Mouse (Mus musculus): Measurements from ENCODE around the gene Obsl1. TPM values are rescaled to one million over a fixed set of nuclear protein-coding genes. Genes with fewer than 3 reads are reported as not detected.
A peak's percentile ranks its signal among the peaks of the same experiment; 100 is the strongest.

The Obsl1 gene
- polyA plus RNA-seq (2015; fragmentation: Nextera tagmentation; extraction: Ambion mirVana) = 28.1 and 34.9 TPM in 2 replicates

DNA sequence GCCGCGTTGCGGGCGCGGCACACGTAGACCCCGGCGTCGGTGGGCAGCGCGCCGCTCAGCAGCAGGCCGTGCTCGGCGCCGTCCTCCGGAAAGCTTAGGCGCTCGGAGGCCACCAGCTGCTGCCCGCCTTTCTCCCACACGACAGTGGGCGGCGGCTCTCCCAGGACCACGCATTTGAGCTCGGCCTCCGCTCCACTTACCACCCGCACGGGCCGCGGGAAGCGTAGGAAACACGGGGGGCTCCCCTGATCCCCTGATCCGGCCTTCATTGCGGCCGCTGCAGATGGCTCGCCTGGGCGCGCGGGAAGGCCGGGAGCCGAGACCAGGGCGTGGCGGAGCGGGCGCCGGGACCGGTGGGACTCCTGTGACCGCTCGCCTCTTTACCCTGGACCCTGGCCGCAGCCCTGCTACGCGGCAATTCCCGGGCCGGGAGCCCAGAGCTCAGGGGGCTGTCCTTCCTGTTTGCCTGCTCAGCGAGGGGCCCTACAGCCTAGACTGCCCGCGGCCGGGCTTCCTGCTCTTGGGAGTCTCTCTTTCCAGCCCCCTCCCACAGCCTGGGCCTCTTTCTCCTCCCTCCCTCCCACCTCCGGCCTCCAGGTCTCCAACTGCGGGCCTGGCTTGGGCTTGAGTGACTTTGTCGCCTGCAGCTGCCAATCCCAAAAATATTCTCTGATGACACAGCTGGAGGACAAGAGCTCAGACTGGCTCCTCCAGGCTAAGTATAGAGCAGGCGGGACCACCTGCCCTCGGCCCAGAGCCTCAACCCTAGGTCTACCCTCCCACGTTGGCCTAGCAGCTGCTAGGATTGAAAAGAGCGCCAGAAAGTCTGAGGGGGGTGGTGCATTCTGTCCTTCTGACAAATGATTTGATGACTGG, at the start of gene Obsl1:
Obsl1 (minus strand) TSS at position 497 of the 876 bp plus-strand sequence.
- WGBS = under 1% methylated on average over 53 of the region's 65 CpGs
- H3K9ac ChIP-seq = peak within 1 kb of the TSS; percentile 90

DNA sequence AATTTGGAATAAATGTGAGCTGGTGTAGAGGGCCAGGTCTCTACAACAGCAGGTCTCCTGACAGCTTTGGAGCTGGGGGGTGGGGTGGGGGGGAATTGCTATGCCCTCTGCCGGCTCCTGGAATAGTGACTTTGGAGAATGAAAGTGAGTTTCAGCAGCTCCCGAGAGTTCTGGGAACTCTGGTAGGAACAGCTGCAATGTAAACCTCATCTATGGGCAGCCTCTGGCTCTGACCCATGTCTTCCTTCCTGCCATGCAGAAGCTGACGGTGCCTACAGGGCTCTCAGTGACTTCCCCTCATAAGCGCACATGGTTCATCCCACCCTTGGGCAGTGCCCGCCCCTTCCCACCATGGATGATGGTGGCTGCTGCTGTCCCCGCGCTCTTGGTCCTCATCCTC, 49.4 kb upstream of the Obsl1 start:
- ATAC-seq (ENCODE audit: low FRiP score, low read depth) = no peak
- H3K9me3 ChIP-seq = no peaks in the 10 kb centered on the region
- H3K4me2 ChIP-seq = no peak overlapping the region
- no peak overlapping the region for H3K4me3 ChIP-seq
- H3K36me3 ChIP-seq = peaks cover 60% of the 10 kb centered on the region
- H3K27me3 ChIP-seq = no peaks in the 10 kb centered on the region
- H3K4me1 ChIP-seq (replicated peaks) = peaks cover 10% of the 10 kb centered on the region; the same call in 1 of the 2 replicates
- no peak overlapping the region for H3K27ac ChIP-seq (replicated peaks)
- no peak overlapping the region for H3K9ac ChIP-seq
- WGBS = 91% methylated on average over 7 of the region's 7 CpGs

More for the DNA sequence above, at the start of gene Obsl1:
- peaks cover 9% of the 10 kb centered on the region for H3K36me3 ChIP-seq
- H3K27ac ChIP-seq (replicated peaks) = peak within 1 kb of the TSS; percentile 94
- peaks cover 17% of the 10 kb centered on the region; the same call in 1 of the 2 replicates for H3K27me3 ChIP-seq
- H3K4me2 ChIP-seq = peak within 1 kb of the TSS; percentile 89
- peak within 1 kb of the TSS; percentile 65 for H3K4me3 ChIP-seq
- peak; percentile 79 for ATAC-seq (ENCODE audit: low FRiP score, low read depth)
- peaks cover 35% of the 10 kb centered on the region for H3K4me1 ChIP-seq (replicated peaks)
- H3K9me3 ChIP-seq = no peaks in the 10 kb centered on the region

DNA sequence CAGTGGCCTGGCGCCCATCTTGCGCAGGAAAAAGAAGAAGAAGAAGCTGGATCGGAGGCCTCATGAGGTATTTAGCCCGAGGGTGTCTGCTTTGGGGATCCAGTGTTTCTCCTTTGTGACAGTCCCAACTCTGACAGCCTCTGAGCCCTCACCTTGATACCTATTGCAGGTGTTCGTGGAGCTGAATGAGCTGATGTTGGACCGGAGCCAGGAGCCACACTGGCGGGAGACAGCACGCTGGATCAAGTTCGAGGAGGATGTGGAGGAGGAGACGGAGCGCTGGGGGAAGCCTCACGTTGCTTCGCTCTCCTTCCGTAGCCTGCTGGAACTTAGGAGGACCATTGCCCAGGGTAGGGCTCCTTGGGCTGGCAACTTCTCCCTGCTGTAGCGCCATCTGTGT, 44.3 kb upstream of the Obsl1 start:
- Histone ChIP-seq H3K4me1 (replicated peaks) (peaks cover 18% of the 10 kb centered on the region), H3K36me3 (peaks cover 62% of the 10 kb centered on the region), H3K4me2 (no peak overlapping the region), H3K27ac (replicated peaks) (no peak overlapping the region), H3K9me3 (no peaks in the 10 kb centered on the region), H3K9ac (no peak overlapping the region), H3K27me3 (no peaks in the 10 kb centered on the region), H3K4me3 (no peak overlapping the region)
- no peak for ATAC-seq (ENCODE audit: low FRiP score, low read depth)
- WGBS = 89% methylated on average over 14 of the region's 15 CpGs

- ATAC-seq (ENCODE audit: low FRiP score, low read depth) = no peak
- H3K9me3 ChIP-seq = no peaks in the 10 kb centered on the region
- no peak overlapping the region for H3K9ac ChIP-seq
- peaks cover 21% of the 10 kb centered on the region for H3K4me1 ChIP-seq (replicated peaks)
- H3K27me3 ChIP-seq = no peaks in the 10 kb centered on the region
- H3K27ac ChIP-seq (replicated peaks) = no peak overlapping the region
- WGBS = 87% methylated on average over 17 of the region's 17 CpGs
- H3K36me3 ChIP-seq = peaks cover 53% of the 10 kb centered on the region
- no peak overlapping the region for H3K4me3 ChIP-seq
- H3K4me2 ChIP-seq = no peak overlapping the region
Observed at GRCm38 (mm10) chr1:75549289-75550279, 43.3 kb upstream of the Obsl1 start.

DNA sequence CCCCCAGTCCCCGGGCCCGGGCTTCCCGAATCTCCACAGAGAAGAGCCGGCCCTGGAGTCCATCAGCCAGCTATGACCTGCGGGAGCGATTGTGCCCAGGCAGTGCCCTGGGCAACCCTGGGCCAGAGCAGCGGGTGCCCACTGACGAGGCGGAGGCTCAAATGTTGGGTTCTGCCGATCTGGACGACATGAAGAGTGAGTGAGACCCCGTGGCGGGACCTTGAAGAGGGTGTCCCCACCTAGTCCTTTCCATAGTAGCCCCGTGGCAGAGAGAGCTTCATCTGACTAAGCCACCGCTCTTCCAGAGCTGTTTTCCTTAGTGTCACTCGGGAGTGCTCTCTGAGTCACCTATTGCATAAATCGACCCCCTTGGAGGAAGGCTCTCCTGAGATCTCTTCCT, 42.6 kb upstream of the Obsl1 start:
- Histone ChIP-seq H3K4me2 (no peak overlapping the region), H3K36me3 (peaks cover 48% of the 10 kb centered on the region), H3K4me3 (no peak overlapping the region), H3K9me3 (no peaks in the 10 kb centered on the region), H3K27ac (replicated peaks) (no peak overlapping the region), H3K4me1 (replicated peaks) (peaks cover 21% of the 10 kb centered on the region), H3K9ac (no peak overlapping the region), H3K27me3 (no peaks in the 10 kb centered on the region)
- WGBS = 93% methylated on average over 17 of the region's 17 CpGs
- no peak for ATAC-seq (ENCODE audit: low FRiP score, low read depth)

DNA sequence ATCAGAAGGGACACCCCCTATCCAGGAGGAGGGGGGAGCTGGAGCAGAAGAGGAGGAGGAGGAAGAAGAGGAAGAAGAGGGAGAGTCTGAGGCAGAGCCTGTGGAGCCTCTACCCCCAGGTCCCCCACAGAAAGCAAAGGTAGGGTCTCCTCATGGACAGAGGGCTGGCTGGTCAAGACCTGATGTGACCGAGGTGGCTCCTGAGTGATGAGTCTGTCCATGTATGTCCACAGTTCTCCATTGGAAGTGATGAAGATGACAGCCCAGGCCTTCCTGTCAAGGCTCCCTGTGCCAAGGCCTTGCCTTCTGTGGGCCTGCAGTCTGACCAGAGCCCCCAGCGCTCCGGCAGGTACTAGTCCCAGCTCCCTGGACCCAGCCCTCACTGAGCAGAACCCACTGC, 41.8 kb upstream of the Obsl1 start:
- no peak for ATAC-seq (ENCODE audit: low FRiP score, low read depth)
- no peak overlapping the region for H3K4me2 ChIP-seq

DNA sequence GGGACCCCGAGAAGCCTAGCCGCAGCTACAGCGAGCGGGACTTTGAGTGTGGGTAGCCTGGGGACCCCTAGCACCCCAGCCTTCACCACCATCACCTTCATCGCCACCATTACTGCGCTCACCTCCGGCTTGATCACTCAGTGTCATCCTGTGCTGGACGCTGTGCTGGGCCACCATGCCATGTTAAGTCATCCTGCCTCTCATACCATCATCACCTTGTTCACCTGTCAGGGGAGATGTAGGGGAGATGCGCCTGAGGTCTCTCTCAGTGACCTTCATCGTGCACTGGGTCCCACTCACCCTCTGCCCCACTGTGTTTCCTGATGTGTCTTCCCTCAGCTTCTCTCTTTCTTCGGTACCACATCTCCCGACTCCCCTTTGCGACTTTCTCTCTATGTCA, 41.1 kb upstream of the Obsl1 start:
- Histone ChIP-seq H3K4me2 (peak overlapping the region; percentile 76), H3K9me3 (no peaks in the 10 kb centered on the region), H3K27me3 (no peaks in the 10 kb centered on the region), H3K4me3 (peak overlapping the region; percentile 78), H3K4me1 (replicated peaks) (peaks cover 21% of the 10 kb centered on the region), H3K27ac (replicated peaks) (no peak overlapping the region), H3K9ac (no peak overlapping the region), H3K36me3 (peaks cover 33% of the 10 kb centered on the region; the same call in 1 of the 2 replicates)
- 98% methylated on average over 13 of the region's 13 CpGs for WGBS
- ATAC-seq (ENCODE audit: low FRiP score, low read depth) = 0 out of 2 replicates have a peak, but pooled peaks have one; percentile 1

More for the DNA sequence above, 41.8 kb upstream of the Obsl1 start:
- H3K27me3 ChIP-seq = no peaks in the 10 kb centered on the region
- peaks cover 21% of the 10 kb centered on the region for H3K4me1 ChIP-seq (replicated peaks)
- H3K4me3 ChIP-seq = no peak overlapping the region
- peaks cover 40% of the 10 kb centered on the region for H3K36me3 ChIP-seq
- H3K9me3 ChIP-seq = no peaks in the 10 kb centered on the region
- 94% methylated on average over 3 of the region's 3 CpGs for WGBS
- H3K9ac ChIP-seq = no peak overlapping the region
- H3K27ac ChIP-seq (replicated peaks) = no peak overlapping the region

DNA sequence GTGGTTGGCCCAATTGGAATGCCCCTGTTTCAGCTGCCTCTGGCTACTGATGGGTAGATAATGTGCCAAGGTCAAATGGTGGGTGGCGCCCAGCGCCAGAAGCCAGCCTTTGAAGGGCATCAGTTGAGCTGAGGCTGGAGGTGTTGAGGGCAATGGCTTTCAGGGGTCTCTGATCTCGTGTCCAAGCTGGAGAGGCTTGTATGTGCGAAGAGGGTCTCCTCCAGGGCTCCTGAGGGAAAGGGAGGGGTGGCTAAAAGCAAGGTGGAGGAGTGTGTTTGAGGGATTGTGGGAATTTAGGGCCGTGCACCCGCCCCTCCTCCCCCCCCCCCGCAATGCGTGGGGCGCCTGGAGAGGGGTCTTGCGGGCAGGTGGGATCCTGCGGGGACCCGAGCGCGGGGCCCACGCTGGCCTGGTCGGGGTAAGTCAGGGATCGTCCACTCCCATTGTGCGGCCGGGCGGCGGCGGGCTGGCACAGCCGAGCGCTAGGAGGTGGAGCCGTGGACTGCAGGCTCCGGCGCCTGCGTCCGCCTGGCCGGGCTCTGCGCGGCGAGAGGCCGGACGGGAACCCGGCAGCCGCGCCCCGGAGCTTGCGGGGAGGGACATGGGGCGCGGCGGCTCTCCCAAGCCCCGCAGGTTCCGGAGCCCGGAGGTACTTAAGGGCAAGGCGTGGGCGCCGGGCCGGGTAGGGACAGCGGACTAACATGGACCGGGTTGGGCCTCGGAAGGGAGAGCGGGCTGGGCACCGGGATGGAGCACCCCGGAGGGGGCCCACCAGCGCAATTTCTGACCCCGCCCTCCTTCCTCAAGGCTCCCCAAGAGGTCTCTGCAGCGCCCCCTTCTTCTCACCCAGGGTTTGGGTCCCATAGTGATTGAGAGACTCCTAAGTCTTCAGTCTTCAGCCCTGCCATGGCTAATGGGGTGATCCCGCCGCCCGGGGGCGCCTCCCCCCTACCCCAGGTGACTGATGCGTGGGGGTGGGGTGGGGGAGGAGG, 40.0 kb upstream of the Obsl1 start, which contains the start of gene Slc4a3:
Slc4a3 (plus strand) TSS at position 302 of the 992 bp plus-strand sequence.
- WGBS = 1% methylated on average over 63 of the region's 64 CpGs

GRCm38 (mm10) chr1:75544351-75544750, 38.1 kb upstream of the Obsl1 start:
- Histone ChIP-seq H3K4me3 (no peak overlapping the region), H3K4me2 (no peak overlapping the region), H3K4me1 (replicated peaks) (peaks cover 21% of the 10 kb centered on the region), H3K9ac (no peak overlapping the region), H3K27me3 (no peaks in the 10 kb centered on the region), H3K27ac (replicated peaks) (no peak overlapping the region), H3K9me3 (no peaks in the 10 kb centered on the region), H3K36me3 (peaks cover 7% of the 10 kb centered on the region; the same call in 1 of the 2 replicates)
- ATAC-seq (ENCODE audit: low FRiP score, low read depth) = no peak
- 92% methylated on average over 6 of the region's 6 CpGs for WGBS

More for the DNA sequence above, 40.0 kb upstream of the Obsl1 start, which contains the start of gene Slc4a3:
- peak within 1 kb of the TSS; percentile 72 for H3K9ac ChIP-seq
- H3K27ac ChIP-seq (replicated peaks) = peak within 1 kb of the TSS; percentile 77
- peak; percentile 88 for ATAC-seq (ENCODE audit: low FRiP score, low read depth)
- H3K27me3 ChIP-seq = no peaks in the 10 kb centered on the region
- no peaks in the 10 kb centered on the region for H3K9me3 ChIP-seq
- H3K4me2 ChIP-seq = peak within 1 kb of the TSS; percentile 76
- H3K36me3 ChIP-seq = peaks cover 24% of the 10 kb centered on the region; the same call in 1 of the 2 replicates
- peak within 1 kb of the TSS; percentile 78 for H3K4me3 ChIP-seq
- peaks cover 21% of the 10 kb centered on the region for H3K4me1 ChIP-seq (replicated peaks)

GRCm38 (mm10) chr1:75541496-75541895, 35.2 kb upstream of the Obsl1 start:
- Histone ChIP-seq H3K4me2 (no peak overlapping the region), H3K27me3 (no peaks in the 10 kb centered on the region), H3K36me3 (peaks cover 1% of the 10 kb centered on the region; the same call in 1 of the 2 replicates), H3K4me1 (replicated peaks) (peaks cover 7% of the 10 kb centered on the region), H3K4me3 (no peak overlapping the region), H3K9me3 (no peaks in the 10 kb centered on the region), H3K9ac (no peak overlapping the region), H3K27ac (replicated peaks) (no peak overlapping the region)
- ATAC-seq (ENCODE audit: low FRiP score, low read depth) = no peak
- 92% methylated on average over 7 of the region's 7 CpGs for WGBS
